Mouse (Mus musculus) liver, embryonic 16.5 days (tissue): ENCODE results near the gene Amigo1. TPM values are rescaled to one million over a fixed set of nuclear protein-coding genes. Genes with fewer than 3 reads are reported as not detected.
"Not testable (repeated sequence)": the region's sequence is repeated elsewhere in the genome, so short reads cannot be mapped to it uniquely, and the experiment has no call there.

Experiments
- ATAC-seq: fragments of 200-750 bp; cut with Nextera tagmentation; 2 replicates; pipeline ENCODE4 v1.8.0; 2017; ENCODE audit warnings: low read depth, mild to moderate bottlenecking, moderate number of reproducible peaks, moderate library complexity
- H3K27ac ChIP-seq: fragments of 300-500 bp; sonication (generic); 2 replicates; pipeline ENCODE4 v1.5.1; 2014; ENCODE audit warnings: mild to moderate bottlenecking, low read length
- H3K27me3 ChIP-seq: fragments of 300-500 bp; sonication (generic); 2 replicates; pipeline ENCODE4 v1.6.1; 2014; ENCODE audit warnings: low read depth, low read length, mixed read lengths; ENCODE audit not compliant: control insufficient read depth, insufficient read depth
- H3K36me3 ChIP-seq: fragments of 300-500 bp; sonication (generic); 2 replicates; pipeline ENCODE4 v1.6.1; 2014; ENCODE audit warnings: mild to moderate bottlenecking; ENCODE audit not compliant: control insufficient read depth, insufficient read depth
- H3K4me1 ChIP-seq: fragments of 300-500 bp; sonication (generic); 2 replicates; pipeline ENCODE4 v1.6.1; 2014; ENCODE audit warnings: low read depth, low read length, mixed read lengths; ENCODE audit not compliant: control insufficient read depth
- H3K4me2 ChIP-seq: fragments of 300-500 bp; sonication (generic); 2 replicates; pipeline ENCODE4 v1.6.1; 2014; ENCODE audit warnings: low read depth, low read length, mixed read lengths
- H3K4me3 ChIP-seq: fragments of 300-500 bp; sonication (generic); 2 replicates; pipeline ENCODE4 v1.5.1; 2014; ENCODE audit warnings: low read depth, mild to moderate bottlenecking, low read length
- H3K9ac ChIP-seq: fragments of 300-500 bp; sonication (generic); 2 replicates; pipeline ENCODE4 v1.6.1; 2014; ENCODE audit warnings: low read depth, low read length
- H3K9me3 ChIP-seq: fragments of 300-500 bp; sonication (generic); replicated peaks from 2 replicates; pipeline ENCODE4 v1.6.1; 2016; ENCODE audit warnings: low read length; ENCODE audit not compliant: control insufficient read depth
- WGBS: fragments of 180-500 bp; shearing (Covaris S2); extraction: QIAGEN DNeasy Blood & Tissue Kit; methylation state at CpG from one replicate; pipeline ENCODE4 v1.1.7; 2014; ENCODE audit not compliant: insufficient replicate concordance; 5-methylcytosine and 5-hydroxymethylcytosine counted together
- polyA plus RNA-seq: library from polyadenylated mRNA; unstranded; fragments of >200 nt; fragmentation: Nextera tagmentation; extraction: Ambion mirVana; gene quantifications from 2 replicates; pipeline ENCODE4 v1.2.1, GENCODE M21; 2015

Amigo1 gene
- polyA plus RNA-seq, 1 experiment from 2014 or later, result 0.61 TPM

GRCm38 (mm10) chr3:108214734-108215133, 28.6 kb downstream of the Amigo1 start:
- no peaks in the 10 kb centered on the region; the same call in none of the 2 replicates for H3K27me3 ChIP-seq
- H3K4me3 ChIP-seq, result no peak overlapping the region
- H3K4me1 ChIP-seq, result peaks cover 8% of the 10 kb centered on the region
- H3K9ac ChIP-seq, result no peak overlapping the region
- 10% methylated on average over 5 of the region's 5 CpGs for WGBS
- H3K4me2 ChIP-seq, result no peak overlapping the region
- H3K9me3 ChIP-seq, result no peaks in the 10 kb centered on the region
- H3K27ac ChIP-seq, result no peak overlapping the region
- no peak for ATAC-seq
- H3K36me3 ChIP-seq, result no peaks in the 10 kb centered on the region

GRCm38 (mm10) chr3:108220661-108221060, 34.5 kb downstream of the Amigo1 start:
- ATAC-seq, result no peak
- no peak overlapping the region for H3K4me2 ChIP-seq
- H3K36me3 ChIP-seq, result no peaks in the 10 kb centered on the region
- no peak overlapping the region for H3K27ac ChIP-seq
- no peaks in the 10 kb centered on the region for H3K4me1 ChIP-seq
- peaks cover 23% of the 10 kb centered on the region for H3K27me3 ChIP-seq
- no peak overlapping the region for H3K4me3 ChIP-seq
- H3K9ac ChIP-seq, result no peak overlapping the region
- WGBS, result 68% methylated on average over 3 of the region's 3 CpGs
- H3K9me3 ChIP-seq, result no peaks in the 10 kb centered on the region

- Histone ChIP-seq H3K4me3 (peak overlapping the region; percentile 49), H3K4me2 (peak overlapping the region; percentile 59), H3K36me3 (no peaks in the 10 kb centered on the region), H3K27me3 (peaks cover 47% of the 10 kb centered on the region), H3K4me1 (no peaks in the 10 kb centered on the region; the same call in 1 of the 2 replicates), H3K27ac (no peak overlapping the region), H3K9me3 (no peaks in the 10 kb centered on the region), H3K9ac (no peak overlapping the region)
- WGBS, result 5% methylated on average over 51 of the region's 67 CpGs
- peak; percentile 21; the same call in 1 of the 2 replicates for ATAC-seq
Observed at GRCm38 (mm10) chr3:108225711-108226557, 39.8 kb downstream of the Amigo1 start.

- ATAC-seq, result no peak
- H3K36me3 ChIP-seq, result no peaks in the 10 kb centered on the region
- H3K9ac ChIP-seq, result no peak within 1 kb of the TSS
- peaks cover 47% of the 10 kb centered on the region for H3K27me3 ChIP-seq
- H3K4me2 ChIP-seq, result peak within 1 kb of the TSS; percentile 59
- no peaks in the 10 kb centered on the region; the same call in 1 of the 2 replicates for H3K4me1 ChIP-seq
- WGBS, result 7% methylated on average over 42 of the region's 44 CpGs
- H3K4me3 ChIP-seq, result peak within 1 kb of the TSS; percentile 49
- H3K27ac ChIP-seq, result no peak within 1 kb of the TSS
- no peaks in the 10 kb centered on the region for H3K9me3 ChIP-seq
Observed at GRCm38 (mm10) chr3:108226558-108227350, 40.6 kb downstream of the Amigo1 start, which contains the start of gene Sypl2. Gene Sypl2, minus strand, starts transcription at chr3:108226648.

GRCm38 (mm10) chr3:108227521-108227920, 41.4 kb downstream of the Amigo1 start:
- no peaks in the 10 kb centered on the region; the same call in 1 of the 2 replicates for H3K4me1 ChIP-seq
- H3K4me3 ChIP-seq, result no peak overlapping the region
- no peak overlapping the region for H3K9ac ChIP-seq
- ATAC-seq, result no peak
- no peaks in the 10 kb centered on the region for H3K9me3 ChIP-seq
- no peak overlapping the region for H3K27ac ChIP-seq
- peaks cover 47% of the 10 kb centered on the region for H3K27me3 ChIP-seq
- H3K4me2 ChIP-seq, result no peak overlapping the region
- 56% methylated on average over 2 of the region's 2 CpGs for WGBS
- no peaks in the 10 kb centered on the region for H3K36me3 ChIP-seq

GRCm38 (mm10) chr3:108231646-108232045, 45.5 kb downstream of the Amigo1 start:
- Histone ChIP-seq H3K4me2 (no peak overlapping the region), H3K27me3 (peaks cover 14% of the 10 kb centered on the region), H3K27ac (no peak overlapping the region), H3K36me3 (no peaks in the 10 kb centered on the region), H3K4me3 (no peak overlapping the region), H3K4me1 (no peaks in the 10 kb centered on the region), H3K9ac (no peak overlapping the region), H3K9me3 (no peaks in the 10 kb centered on the region)
- no peak for ATAC-seq
- WGBS, result 62% methylated on average over 4 of the region's 4 CpGs

- not testable (repeated sequence) for H3K27me3 ChIP-seq, H3K9me3 ChIP-seq, H3K4me3 ChIP-seq, ATAC-seq, H3K4me1 ChIP-seq, H3K36me3 ChIP-seq, H3K9ac ChIP-seq, H3K4me2 ChIP-seq, H3K27ac ChIP-seq
- 68% methylated on average over 4 of the region's 4 CpGs for WGBS
Observed at GRCm38 (mm10) chr3:108237474-108238102, 51.5 kb downstream of the Amigo1 start.

GRCm38 (mm10) chr3:108241243-108241839, 55.2 kb downstream of the Amigo1 start:
- Histone ChIP-seq H3K4me3 (no peak overlapping the region), H3K4me1 (no peaks in the 10 kb centered on the region), H3K9ac (no peak overlapping the region), H3K27ac (no peak overlapping the region), H3K4me2 (no peak overlapping the region), H3K36me3 (no peaks in the 10 kb centered on the region), H3K27me3 (no peaks in the 10 kb centered on the region), H3K9me3 (no peaks in the 10 kb centered on the region)
- WGBS, result 66% methylated on average over 3 of the region's 3 CpGs
- ATAC-seq, result no peak
